Mouse (Mus musculus) CH12.LX (cell line): ENCODE measurements around the gene Zpbp2. TPM values are rescaled to one million over a fixed set of nuclear protein-coding genes. Genes with fewer than 3 reads are reported as not detected.

Experiments
- DNase-seq: peaks from one replicate; pipeline ENCODE4 v3.0.0-alpha.2; 2013; ENCODE audit errors: extremely low read depth
- H3K27ac ChIP-seq: 2 replicates; pipeline ENCODE4 v1.5.1; 2012; ENCODE audit warnings: low read depth, mild to moderate bottlenecking, control low read depth, moderate library complexity; ENCODE audit not compliant: insufficient read depth
- H3K27me3 ChIP-seq: replicated peaks from 2 replicates; pipeline ENCODE3; 2012; ENCODE audit warnings: inconsistent platforms
- H3K36me3 ChIP-seq, 2 experiments: replicated peaks in 1 of 2; 2 replicates each; pipeline versions ENCODE3 to v1.6.1; 2012; ENCODE audit warnings: inconsistent platforms in 1 of 2, low read length in 1 of 2, mild to moderate bottlenecking in 1 of 2, mixed read lengths in 1 of 2, moderate library complexity in 1 of 2; ENCODE audit not compliant: control insufficient read depth in 1 of 2, insufficient read depth in 1 of 2
- H3K4me1 ChIP-seq, 2 experiments: 2 replicates each; pipeline ENCODE4 v1.6.1; 2012; ENCODE audit warnings: inconsistent platforms in 1 of 2, moderate library complexity in 1 of 2; ENCODE audit not compliant: insufficient read depth in 2 of 2, control insufficient read depth in 1 of 2
- H3K4me2 ChIP-seq: 2 replicates; pipeline ENCODE4 v1.6.1; 2012; ENCODE audit warnings: low read depth, mild to moderate bottlenecking, control low read depth; ENCODE audit not compliant: poor library complexity, insufficient read depth, severe bottlenecking
- H3K4me3 ChIP-seq, 3 experiments: fragments of 150-350 bp in 1 of 3; sonication (generic) in 1 of 3; replicated peaks in 1 of 3; 2 replicates each; pipeline versions ENCODE3 to v1.5.1; 2011 to 2012; ENCODE audit warnings: low read depth in 2 of 3, low read length in 2 of 3, mild to moderate bottlenecking in 2 of 3, moderate library complexity in 2 of 3, control low read depth in 1 of 3, improper control_type of control experiment in 1 of 3, inconsistent platforms in 1 of 3, mixed read lengths in 1 of 3; ENCODE audit not compliant: poor library complexity in 1 of 3
- H3K79me2 ChIP-seq: replicated peaks from 2 replicates; pipeline ENCODE4 v1.6.1; 2012; ENCODE audit warnings: mild to moderate bottlenecking, moderate library complexity; ENCODE audit not compliant: control insufficient read depth, poor library complexity, insufficient read depth, severe bottlenecking; ENCODE audit errors: extremely low read depth
- H3K9ac ChIP-seq: 2 replicates; pipeline ENCODE4 v1.6.1; 2012; ENCODE audit warnings: low read depth, mild to moderate bottlenecking, control low read depth, moderate library complexity; ENCODE audit not compliant: insufficient read depth
- H3K9me3 ChIP-seq: replicated peaks from 2 replicates; pipeline ENCODE3; 2012; ENCODE audit warnings: low read length, inconsistent platforms, mixed read lengths
- CHD1 ChIP-seq: IDR thresholded peaks from 2 replicates; pipeline ENCODE4 v1.6.1; 2012; ENCODE audit warnings: low read depth, low read length, improper control_type of control experiment, inconsistent platforms
- GABPA ChIP-seq: IDR thresholded peaks from 2 replicates; pipeline ENCODE4 v1.6.1; 2012; ENCODE audit warnings: low read depth, low read length, improper control_type of control experiment, inconsistent platforms; ENCODE audit not compliant: insufficient replicate concordance
- JUN ChIP-seq: IDR thresholded peaks from 2 replicates; pipeline ENCODE4 v1.6.1; 2011; ENCODE audit warnings: low read depth, mild to moderate bottlenecking, low read length, improper control_type of control experiment, moderate library complexity; ENCODE audit not compliant: insufficient read depth
- KAT2A ChIP-seq: IDR thresholded peaks from 2 replicates; pipeline ENCODE4 v1.6.1; 2012; ENCODE audit warnings: low read length, improper control_type of control experiment, inconsistent platforms; ENCODE audit not compliant: insufficient replicate concordance
- MYC ChIP-seq: IDR thresholded peaks from 2 replicates; pipeline ENCODE4 v1.6.1; 2011; ENCODE audit warnings: low read depth, mild to moderate bottlenecking, improper control_type of control experiment, low read length
- NELFE ChIP-seq: IDR thresholded peaks from 2 replicates; pipeline ENCODE4 v1.6.1; 2011; ENCODE audit warnings: low read depth, low read length, improper control_type of control experiment
- RCOR1 ChIP-seq: conservative IDR thresholded peaks from 2 replicates; pipeline ENCODE4 v1.6.1; 2012; ENCODE audit warnings: low read depth, mild to moderate bottlenecking, inconsistent platforms, low read length, improper control_type of control experiment
- SMC3 ChIP-seq: IDR thresholded peaks from 2 replicates; pipeline ENCODE4 v1.6.1; 2011; ENCODE audit warnings: low read depth, low read length, improper control_type of control experiment
- TBP ChIP-seq: conservative IDR thresholded peaks from 2 replicates; pipeline ENCODE4 v1.6.1; 2011; ENCODE audit warnings: low read depth, low read length, improper control_type of control experiment
- UBTF ChIP-seq: IDR thresholded peaks from 2 replicates; pipeline ENCODE4 v1.6.1; 2012; ENCODE audit warnings: low read depth, mild to moderate bottlenecking, inconsistent platforms, low read length, improper control_type of control experiment, moderate library complexity
- USF1 ChIP-seq: IDR thresholded peaks from 2 replicates; pipeline ENCODE4 v1.6.1; 2014; ENCODE audit warnings: low read depth, mild to moderate bottlenecking, inconsistent platforms, low read length, improper control_type of control experiment
- ZNF384 ChIP-seq: IDR thresholded peaks from 2 replicates; pipeline ENCODE4 v1.6.1; 2012; ENCODE audit warnings: low read depth, low read length, improper control_type of control experiment, inconsistent platforms
- dilution Hi-C: fragments of 300-500 bp; cut with MboI; formaldehyde crosslinking; loops from 2 replicates; pipeline ENCODE4 v1.14.3; 2020; ENCODE audit warnings: low sequenced_read_pairs; ENCODE audit not compliant: extremely low pct_unique_long_range_greater_than_20kb, extremely low pct_ligation_motif_present
- in situ Hi-C: fragments of 300-500 bp; cut with MboI; formaldehyde crosslinking; loops from 3 replicates; pipeline ENCODE4 v1.14.3; 2019; ENCODE audit warnings: low sequenced_read_pairs, low pct_ligation_motif_present, low pct_unique_long_range_greater_than_20kb, mixed read lengths
- polyA plus RNA-seq: library from polyadenylated mRNA; unstranded; fragments of >175 nt; gene quantifications from 2 replicates; pipeline ENCODE4 v1.2.1, GENCODE M21; 2012; ENCODE audit warnings: low read depth; ENCODE audit not compliant: insufficient read length
- total RNA-seq, 2 experiments: library from RNA; depleted of rRNA; stranded (reverse); fragments of 300-350 nt in 1 of 2; fragments of >200 nt in 1 of 2; gene quantifications; 2 replicates each; pipeline ENCODE4 v1.2.3; 2012 to 2014

Zpbp2 gene
- total and polyA plus RNA-seq, 3 experiments: 3.2 to 3.9 (median 3.7) TPM

DNA sequence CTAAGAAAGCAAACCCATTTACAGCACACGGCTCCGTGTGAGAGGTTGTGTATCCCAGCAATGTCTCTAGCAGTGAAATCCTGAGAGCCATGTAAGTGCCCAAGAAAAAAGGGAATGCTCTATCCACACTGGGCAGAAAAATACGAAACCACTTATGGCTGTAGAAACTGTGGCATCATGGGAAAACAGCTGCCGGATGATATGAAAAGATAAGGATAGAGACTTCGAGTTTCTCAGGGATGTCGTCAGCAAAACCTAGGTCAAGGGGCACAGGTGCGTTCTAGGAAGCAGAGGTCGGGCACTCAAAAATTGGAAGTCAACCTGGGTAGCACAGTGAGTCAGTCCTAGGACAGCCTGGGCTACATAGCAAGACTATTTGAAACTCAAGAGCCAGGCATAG, 38.4 kb downstream of the Zpbp2 start:
- Histone ChIP-seq H3K4me3 (no peak overlapping the region), H3K27ac (no peak overlapping the region), H3K9me3 (no peaks in the 10 kb centered on the region), H3K36me3 (peaks cover 0 to 10% of the 10 kb centered on the region in 2 experiments), H3K79me2 (peaks cover 17% of the 10 kb centered on the region), H3K27me3 (peaks cover 36% of the 10 kb centered on the region), H3K4me2 (no peak overlapping the region), H3K4me1 (peaks cover 21 to 38% of the 10 kb centered on the region in 2 experiments), H3K9ac (no peak overlapping the region)
- no peak for TF ChIP-seq KAT2A
- TF ChIP-seq RCOR1: no peak
- TF ChIP-seq UBTF: no peak
- no peak for TF ChIP-seq NELFE
- TF ChIP-seq ZNF384: no peak
- TF ChIP-seq USF1: no peak
- DNase-seq: no peak
- in situ Hi-C loops (loop anchor here (5.0 kb wide), 1 partner anchor 37 kb away; the partner anchor contains the start of gene Zpbp2), dilution Hi-C loops (no loop called here)

DNA sequence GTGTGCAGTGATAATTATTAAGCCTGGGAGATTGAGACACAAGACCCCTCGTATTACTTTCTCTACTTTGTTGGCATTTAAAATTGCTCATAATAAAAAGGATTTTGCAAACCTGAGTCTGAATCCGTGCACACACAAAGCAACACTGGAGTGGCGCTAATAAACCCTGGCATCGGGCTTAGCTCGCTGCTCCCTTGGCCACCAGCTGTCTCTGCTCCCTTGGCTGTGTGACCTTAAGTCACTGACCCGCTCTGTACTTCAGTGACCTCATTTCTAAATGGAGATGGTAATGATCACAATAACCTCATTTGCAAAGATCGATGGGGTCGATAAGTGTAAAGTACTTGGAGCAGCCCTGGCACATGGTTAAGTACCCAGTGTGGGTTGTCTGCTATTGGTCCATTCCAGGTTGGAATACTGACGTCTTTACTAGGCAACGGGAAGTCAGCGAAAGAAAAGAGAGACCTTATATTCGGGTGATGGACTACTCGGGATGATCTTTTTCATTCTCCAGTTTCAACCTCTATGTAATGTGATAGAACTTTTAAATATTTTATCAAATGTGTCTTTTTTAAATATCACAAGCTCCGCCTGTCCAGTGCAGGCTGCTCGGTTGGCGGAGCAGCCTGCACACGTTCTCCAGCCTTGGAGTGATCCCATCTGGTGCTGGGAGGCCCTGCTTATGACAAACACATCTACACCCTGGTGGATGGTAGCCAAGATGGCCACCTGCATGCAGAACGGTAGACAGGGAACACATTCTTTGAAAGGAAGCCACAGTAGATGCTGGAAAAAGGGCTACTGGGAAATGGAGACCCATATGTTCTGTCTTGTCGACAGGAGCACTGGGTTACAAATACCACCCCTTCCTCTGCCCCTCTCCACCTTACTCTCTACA, 39.9 kb downstream of the Zpbp2 start:
- in situ Hi-C loops: no loop called here
- H3K79me2 ChIP-seq: peaks cover 9% of the 10 kb centered on the region
- H3K36me3 ChIP-seq: no peaks in the 10 kb centered on the region
- dilution Hi-C loops: no loop called here
- DNase-seq: no peak
- H3K27me3 ChIP-seq: peaks cover 39% of the 10 kb centered on the region
- no peak overlapping the region for H3K4me3 ChIP-seq
- H3K4me2 ChIP-seq: no peak overlapping the region
- no peaks in the 10 kb centered on the region for H3K9me3 ChIP-seq
- TF ChIP-seq USF1 (no peak), CHD1 (no peak), TBP (no peak), JUN (no peak), GABPA (no peak), MYC (no peak), KAT2A (no peak), SMC3 (no peak)
- no peak overlapping the region for H3K27ac ChIP-seq
- no peak overlapping the region for H3K9ac ChIP-seq
- H3K4me1 ChIP-seq: peaks cover 14 to 34% of the 10 kb centered on the region in 2 experiments
